Mouse (Mus musculus) hindbrain, embryonic 16.5 days (tissue): ENCODE measurements at regions not wholly inside any gene's neighbourhood (a gene's known extent, or its start where the extent isn't known, plus 50 kb on each side); places are given as distances from the start of the nearest gene placed in this dataset.
A peak's percentile ranks its signal among the peaks of the same experiment; 100 is the strongest.
"Not testable (repeated sequence)": the region's sequence is repeated elsewhere in the genome, so short reads cannot be mapped to it uniquely, and the experiment has no call there.

Source experiments
- ATAC-seq: fragments of 200-750 bp; cut with Nextera tagmentation; 2 replicates; pipeline ENCODE4 v1.8.0; 2017; ENCODE audit warnings: moderate TSS enrichment, moderate library complexity
- H3K27ac ChIP-seq: fragments of 300-500 bp; sonication (generic); 2 replicates; pipeline ENCODE4 v1.5.1; 2014; ENCODE audit warnings: low read depth, mild to moderate bottlenecking, control low read depth, low read length, moderate library complexity
- H3K27me3 ChIP-seq: fragments of 300-500 bp; sonication (generic); replicated peaks from 2 replicates; pipeline ENCODE4 v1.6.1; 2014; ENCODE audit warnings: low read length; ENCODE audit not compliant: control insufficient read depth, insufficient read depth
- H3K36me3 ChIP-seq: fragments of 300-500 bp; sonication (generic); 2 replicates; pipeline ENCODE4 v1.6.1; 2014; ENCODE audit warnings: mild to moderate bottlenecking, low read length, moderate library complexity, mixed read lengths; ENCODE audit not compliant: control insufficient read depth, insufficient read depth
- H3K4me1 ChIP-seq: fragments of 300-500 bp; sonication (generic); 2 replicates; pipeline ENCODE4 v1.6.1; 2014; ENCODE audit warnings: low read depth, low read length; ENCODE audit not compliant: control insufficient read depth, insufficient read depth
- H3K4me2 ChIP-seq: fragments of 300-500 bp; sonication (generic); 2 replicates; pipeline ENCODE4 v1.6.1; 2014; ENCODE audit warnings: mild to moderate bottlenecking, low read length, control low read depth, moderate library complexity
- H3K4me3 ChIP-seq: fragments of 300-500 bp; sonication (generic); 2 replicates; pipeline ENCODE4 v1.5.1; 2014; ENCODE audit warnings: mild to moderate bottlenecking, low read length, control low read depth, moderate library complexity
- H3K9ac ChIP-seq: fragments of 300-500 bp; sonication (generic); 2 replicates; pipeline ENCODE4 v1.6.1; 2014; ENCODE audit warnings: low read depth, mild to moderate bottlenecking, control low read depth, low read length, moderate library complexity
- H3K9me3 ChIP-seq: fragments of 300-500 bp; sonication (generic); 2 replicates; pipeline ENCODE4 v1.6.1; 2014; ENCODE audit warnings: mild to moderate bottlenecking, low read length, moderate library complexity; ENCODE audit not compliant: control insufficient read depth
- WGBS: fragments of 180-500 bp; shearing (Covaris S2); extraction: QIAGEN DNeasy Blood & Tissue Kit; methylation state at CpG from one replicate; pipeline ENCODE4 v1.1.7; 2014; 5-methylcytosine and 5-hydroxymethylcytosine counted together

DNA sequence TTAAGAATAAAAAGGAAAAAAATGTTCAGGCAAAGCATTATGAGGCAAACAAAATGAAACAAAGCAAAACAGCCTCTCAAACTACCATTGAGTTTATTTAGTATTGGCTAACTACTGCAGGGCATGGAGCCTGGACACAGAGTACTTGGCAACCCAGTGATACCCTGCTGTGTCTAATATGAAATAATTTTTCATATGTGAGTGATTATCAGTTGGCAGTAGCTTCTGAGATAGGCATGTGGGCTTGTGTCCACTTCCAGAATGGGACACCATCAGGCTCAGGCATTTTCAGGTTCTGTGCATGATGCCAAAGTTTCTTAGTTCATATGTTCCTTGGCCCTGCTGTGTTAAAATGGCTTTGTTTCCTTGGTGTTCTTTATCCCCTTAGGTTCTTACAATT, 879.0 kb upstream of the Epha6 start:
- Histone ChIP-seq H3K9me3 (no peaks in the 10 kb centered on the region), H3K9ac (no peak overlapping the region), H3K4me2 (no peak overlapping the region), H3K27ac (no peak overlapping the region), H3K27me3 (no peaks in the 10 kb centered on the region), H3K4me1 (no peaks in the 10 kb centered on the region), H3K36me3 (no peaks in the 10 kb centered on the region), H3K4me3 (no peak overlapping the region)
- ATAC-seq, result peak; percentile 45; the same call in 1 of the 2 replicates

DNA sequence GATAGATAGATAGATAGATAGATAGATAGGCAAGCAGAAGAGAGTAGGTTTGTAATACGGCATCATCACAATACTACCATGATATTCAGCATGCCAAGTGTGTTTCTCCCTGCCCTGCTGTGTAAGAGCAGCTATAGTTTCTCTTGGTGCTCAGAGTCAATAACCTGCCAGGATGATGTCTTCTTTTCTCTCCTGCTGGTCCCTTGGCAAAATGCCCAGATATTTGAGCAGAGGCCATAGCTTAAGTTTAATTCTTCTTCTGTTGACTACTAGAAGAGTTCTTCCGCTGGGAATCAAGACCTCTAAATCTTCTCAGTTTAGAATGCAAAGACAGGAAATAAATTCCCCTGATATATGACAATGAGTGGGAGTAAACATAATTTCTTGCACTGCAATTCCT, 836.5 kb upstream of the Epha6 start:
- H3K27me3 ChIP-seq, result no peaks in the 10 kb centered on the region
- H3K4me1 ChIP-seq, result no peaks in the 10 kb centered on the region
- H3K27ac ChIP-seq, result no peak overlapping the region
- no peaks in the 10 kb centered on the region for H3K9me3 ChIP-seq
- ATAC-seq, result no peak
- no peak overlapping the region for H3K4me2 ChIP-seq
- 61% methylated on average over 2 of the region's 2 CpGs for WGBS
- no peak overlapping the region for H3K9ac ChIP-seq
- H3K4me3 ChIP-seq, result no peak overlapping the region
- no peaks in the 10 kb centered on the region for H3K36me3 ChIP-seq

DNA sequence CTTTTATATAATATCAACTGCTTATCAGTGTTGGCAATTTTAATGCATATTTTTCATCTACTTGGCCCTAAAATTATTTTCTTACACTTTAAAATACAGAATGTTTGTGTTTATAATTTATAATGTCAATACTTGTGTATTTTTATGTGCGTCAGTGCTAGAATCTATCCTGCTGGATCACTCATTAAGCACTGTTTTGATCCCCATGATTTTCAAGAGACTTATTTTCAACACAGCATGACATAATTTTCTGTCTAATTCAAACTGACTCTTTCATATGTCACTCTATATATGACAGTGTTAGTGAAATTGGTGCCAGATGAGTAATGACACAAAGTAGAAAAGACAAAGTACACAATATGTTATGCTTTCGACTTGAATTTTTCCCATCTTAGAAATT, 795.9 kb upstream of the Epha6 start:
- no peak overlapping the region for H3K4me3 ChIP-seq
- H3K36me3 ChIP-seq, result no peaks in the 10 kb centered on the region
- no peaks in the 10 kb centered on the region for H3K4me1 ChIP-seq
- H3K9me3 ChIP-seq, result no peaks in the 10 kb centered on the region
- ATAC-seq, result no peak
- no peak overlapping the region for H3K27ac ChIP-seq
- H3K4me2 ChIP-seq, result no peak overlapping the region
- no peak overlapping the region for H3K9ac ChIP-seq
- no peaks in the 10 kb centered on the region for H3K27me3 ChIP-seq
- WGBS, result 76% methylated on average over 2 of the region's 2 CpGs

DNA sequence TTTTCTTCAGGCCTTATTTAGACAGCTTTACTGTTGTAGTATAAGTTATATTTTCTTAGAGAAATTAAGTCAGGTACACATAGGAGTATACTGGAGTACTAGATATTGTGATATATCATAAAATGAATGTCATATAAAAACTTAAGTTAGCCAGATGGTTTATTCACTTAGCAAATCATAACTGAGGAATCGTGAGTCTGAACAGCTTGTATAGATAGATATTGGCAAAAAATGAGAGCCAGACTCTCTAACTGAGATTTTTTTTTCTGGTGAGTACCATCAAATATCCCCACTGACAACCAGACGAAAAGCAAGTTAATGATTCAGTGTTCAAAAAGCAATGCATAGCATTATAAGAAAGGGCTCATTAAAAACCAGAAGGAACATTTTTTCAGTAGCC, 776.6 kb upstream of the Epha6 start:
- 74% methylated on average over 2 of the region's 2 CpGs for WGBS
- Histone ChIP-seq H3K27ac (no peak overlapping the region), H3K9ac (no peak overlapping the region), H3K36me3 (no peaks in the 10 kb centered on the region), H3K4me2 (no peak overlapping the region), H3K4me3 (no peak overlapping the region), H3K4me1 (no peaks in the 10 kb centered on the region), H3K9me3 (no peaks in the 10 kb centered on the region), H3K27me3 (no peaks in the 10 kb centered on the region)
- no peak for ATAC-seq

DNA sequence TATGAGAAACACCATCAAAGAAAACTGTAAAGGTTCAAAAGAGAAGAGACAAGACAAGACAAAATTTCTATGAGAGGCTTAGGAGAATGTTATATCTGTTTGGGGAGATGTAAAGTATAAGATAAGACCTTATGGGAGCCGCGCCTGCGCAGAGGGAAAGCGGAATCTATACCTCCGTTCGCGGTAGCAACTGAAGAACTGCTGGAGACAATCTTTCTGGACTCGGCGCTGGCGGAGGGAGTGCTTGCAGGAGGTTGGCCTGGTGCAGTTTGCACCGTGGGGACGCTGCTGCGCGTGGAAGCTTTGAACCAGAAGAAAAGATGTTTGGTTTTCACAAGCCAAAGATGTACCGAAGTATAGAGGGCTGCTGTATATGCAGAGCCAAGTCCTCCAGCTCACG, 771.6 kb upstream of the Epha6 start:
- H3K4me3 ChIP-seq, H3K27ac ChIP-seq, H3K27me3 ChIP-seq, ATAC-seq, H3K9me3 ChIP-seq, H3K9ac ChIP-seq, H3K4me1 ChIP-seq, H3K36me3 ChIP-seq, H3K4me2 ChIP-seq: not testable (repeated sequence)
- whole genome bisulfite sequencing, result 96% methylated on average over 9 of the region's 16 CpGs
